Mouse (Mus musculus): ENCODE data around the gene Naa25.
A peak's percentile ranks its signal among the peaks of the same experiment; 100 is the strongest.

The Naa25 gene

GRCm38 (mm10) chr5:121393402-121393801, 4.3 kb upstream of the Naa25 start:
- DNase-seq (ENCODE audit: low read depth) = no peak

GRCm38 (mm10) chr5:121395621-121396020, 2.1 kb upstream of the Naa25 start:
- no peak for DNase-seq (ENCODE audit: low read depth)

GRCm38 (mm10) chr5:121398146-121398964, 619 bp downstream of the Naa25 start:
- no peak for DNase-seq (ENCODE audit: low read depth)

GRCm38 (mm10) chr5:121398965-121399462, 1.3 kb downstream of the Naa25 start:
- DNase-seq (ENCODE audit: low read depth) = no peak

- no peak for DNase-seq (ENCODE audit: low read depth)
These were observed 1.8 kb downstream of the Naa25 start for GRCm38 (mm10) chr5:121399540-121399939.

GRCm38 (mm10) chr5:121400064-121400463, 2.3 kb downstream of the Naa25 start:
- DNase-seq (ENCODE audit: low read depth) = no peak

GRCm38 (mm10) chr5:121400849-121401248, 3.1 kb downstream of the Naa25 start:
- DNase-seq (ENCODE audit: low read depth) = no peak

GRCm38 (mm10) chr5:121407856-121408255, 10.1 kb downstream of the Naa25 start:
- no peak for DNase-seq (ENCODE audit: low read depth)

GRCm38 (mm10) chr5:121410975-121411374, 13.2 kb downstream of the Naa25 start:
- DNase-seq (ENCODE audit: low read depth) = no peak

- no peak for DNase-seq (ENCODE audit: low read depth)
These were observed 23.0 kb downstream of the Naa25 start for GRCm38 (mm10) chr5:121420721-121421120.

GRCm38 (mm10) chr5:121422787-121423186, 25.1 kb downstream of the Naa25 start:
- DNase-seq (ENCODE audit: low read depth) = no peak

- DNase-seq (ENCODE audit: low read depth) = no peak
These were observed 25.6 kb downstream of the Naa25 start for GRCm38 (mm10) chr5:121423297-121423696.

GRCm38 (mm10) chr5:121428954-121429353, 31.2 kb downstream of the Naa25 start:
- DNase-seq (ENCODE audit: low read depth) = no peak

GRCm38 (mm10) chr5:121438131-121438530, 40.4 kb downstream of the Naa25 start:
- no peak for DNase-seq (ENCODE audit: low read depth)

- DNase-seq (ENCODE audit: low read depth) = no peak
These were observed 41.0 kb downstream of the Naa25 start for GRCm38 (mm10) chr5:121438756-121439155.

GRCm38 (mm10) chr5:121443548-121443947, 45.8 kb downstream of the Naa25 start:
- DNase-seq (ENCODE audit: low read depth) = no peak

- no peak for DNase-seq (ENCODE audit: low read depth)
These were observed 47.1 kb downstream of the Naa25 start for GRCm38 (mm10) chr5:121444870-121445269.

GRCm38 (mm10) chr5:121448450-121448849, 50.7 kb downstream of the Naa25 start:
- DNase-seq (ENCODE audit: low read depth) = no peak

- peak; percentile 24 for DNase-seq (ENCODE audit: low read depth)
These were observed 52.2 kb downstream of the Naa25 start for GRCm38 (mm10) chr5:121449976-121450375.

GRCm38 (mm10) chr5:121450476-121450875, 52.7 kb downstream of the Naa25 start:
- DNase-seq (ENCODE audit: low read depth) = no peak

GRCm38 (mm10) chr5:121451203-121451602, 53.5 kb downstream of the Naa25 start:
- DNase-seq (ENCODE audit: low read depth) = no peak

- DNase-seq (ENCODE audit: low read depth) = no peak
These were observed 53.9 kb downstream of the Naa25 start, which contains the start of gene Tmem116 for GRCm38 (mm10) chr5:121451644-121452025. Tmem116 (plus strand) TSS chr5:121451893.

GRCm38 (mm10) chr5:121452026-121452869, 54.5 kb downstream of the Naa25 start, which contains the start of gene Erp29:
Erp29 (minus strand) TSS chr5:121452506.
- peak; percentile 85 for DNase-seq (ENCODE audit: low read depth)
